Mouse (Mus musculus) embryonic facial prominence, embryonic 14.5 days (tissue): Measurements from ENCODE around the gene Nynrin. TPM values are rescaled to one million over a fixed set of nuclear protein-coding genes. Genes with fewer than 3 reads are reported as not detected.

ENCODE experiments used
- ATAC-seq: fragments of 200-750 bp; cut with Nextera tagmentation; 2 replicates; pipeline ENCODE4 v1.8.0; 2017; ENCODE audit warnings: low read depth, moderate number of reproducible peaks, moderate TSS enrichment
- DNase-seq: peaks from one replicate; pipeline ENCODE4 v3.0.0-alpha.2; 2015; ENCODE audit warnings: low spot score
- H3K27ac ChIP-seq: fragments of 300-500 bp; sonication (generic); replicated peaks from 2 replicates; pipeline ENCODE4 v1.5.1; 2014; ENCODE audit warnings: low read depth, mild to moderate bottlenecking, low read length, moderate library complexity
- H3K27me3 ChIP-seq: fragments of 300-500 bp; sonication (generic); replicated peaks from 2 replicates; pipeline ENCODE4 v1.6.1; 2014; ENCODE audit warnings: low read length; ENCODE audit not compliant: control insufficient read depth, insufficient read depth
- H3K36me3 ChIP-seq: fragments of 300-500 bp; sonication (generic); 2 replicates; pipeline ENCODE4 v1.6.1; 2014; ENCODE audit warnings: low read length, mixed read lengths; ENCODE audit not compliant: control insufficient read depth, insufficient read depth
- H3K4me1 ChIP-seq: fragments of 300-500 bp; sonication (generic); 2 replicates; pipeline ENCODE4 v1.6.1; 2014; ENCODE audit warnings: antibody characterized with exemption, low read length; ENCODE audit not compliant: control insufficient read depth, insufficient read depth
- H3K4me2 ChIP-seq: fragments of 300-500 bp; sonication (generic); 2 replicates; pipeline ENCODE4 v1.6.1; 2014; ENCODE audit warnings: low read depth, mild to moderate bottlenecking, low read length, moderate library complexity, mixed read lengths
- H3K4me3 ChIP-seq: fragments of 300-500 bp; sonication (generic); 2 replicates; pipeline ENCODE4 v1.5.1; 2014; ENCODE audit warnings: low read depth, mild to moderate bottlenecking, low read length
- H3K9ac ChIP-seq: fragments of 300-500 bp; sonication (generic); 2 replicates; pipeline ENCODE4 v1.6.1; 2014; ENCODE audit warnings: low read depth, mild to moderate bottlenecking, low read length, moderate library complexity, mixed read lengths
- H3K9me3 ChIP-seq: fragments of 300-500 bp; sonication (generic); 2 replicates; pipeline ENCODE4 v1.6.1; 2016; ENCODE audit warnings: low read length; ENCODE audit not compliant: control insufficient read depth
- WGBS: fragments of 180-500 bp; shearing (Covaris S2); extraction: QIAGEN DNeasy Blood & Tissue Kit; methylation state at CpG from one replicate; pipeline ENCODE4 v1.1.7; 2014; 5-methylcytosine and 5-hydroxymethylcytosine counted together
- polyA plus RNA-seq: library from polyadenylated mRNA; unstranded; fragments of >200 nt; fragmentation: Nextera tagmentation; extraction: Ambion mirVana; gene quantifications from 2 replicates; pipeline ENCODE4 v1.2.1, GENCODE M21; 2014

Gene Nynrin
- polyA plus RNA-seq: 15.6 and 19.5 TPM in 2 replicates

GRCm38 (mm10) chr14:55853621-55854285, at the start of gene Nynrin:
Nynrin (plus strand) TSS chr14:55854010.
- Histone ChIP-seq H3K36me3 (peaks cover 9% of the 10 kb centered on the region), H3K4me2 (peak within 1 kb of the TSS; percentile 84), H3K4me3 (peak within 1 kb of the TSS; percentile 80), H3K9ac (peak within 1 kb of the TSS; percentile 83), H3K4me1 (peaks cover 47% of the 10 kb centered on the region), H3K9me3 (no peaks in the 10 kb centered on the region), H3K27me3 (no peaks in the 10 kb centered on the region), H3K27ac (peak within 1 kb of the TSS; percentile 97)
- ATAC-seq (peak; percentile 91), DNase-seq (peak; percentile 96)
- WGBS: 2% methylated on average over 23 of the region's 33 CpGs

GRCm38 (mm10) chr14:55814885-55815284, 38.9 kb upstream of the Nynrin start:
- no peaks in the 10 kb centered on the region for H3K36me3 ChIP-seq
- H3K4me3 ChIP-seq: peak overlapping the region; percentile 40
- peak overlapping the region; percentile 59 for H3K9ac ChIP-seq
- 16% methylated on average over 16 of the region's 16 CpGs for WGBS
- H3K9me3 ChIP-seq: no peaks in the 10 kb centered on the region
- H3K4me1 ChIP-seq: no peaks in the 10 kb centered on the region
- peak; percentile 82 for ATAC-seq
- no peak overlapping the region for H3K27ac ChIP-seq
- peak; percentile 94 for DNase-seq
- H3K27me3 ChIP-seq: no peaks in the 10 kb centered on the region
- H3K4me2 ChIP-seq: peak overlapping the region; percentile 61

GRCm38 (mm10) chr14:55815310-55815751, 38.5 kb upstream of the Nynrin start:
- DNase-seq: peak; percentile 80
- H3K27ac ChIP-seq: no peak overlapping the region

GRCm38 (mm10) chr14:55819845-55820405, 33.9 kb upstream of the Nynrin start:
- no peak for DNase-seq
- Histone ChIP-seq H3K9me3 (no peaks in the 10 kb centered on the region), H3K4me2 (no peak overlapping the region), H3K27me3 (no peaks in the 10 kb centered on the region), H3K36me3 (no peaks in the 10 kb centered on the region), H3K4me3 (no peak overlapping the region), H3K27ac (no peak overlapping the region), H3K9ac (no peak overlapping the region), H3K4me1 (peaks cover 4% of the 10 kb centered on the region; the same call in 1 of the 2 replicates)
- 77% methylated on average over 7 of the region's 7 CpGs for WGBS
- ATAC-seq: no peak

More at GRCm38 (mm10) chr14:55815310-55815751, 38.5 kb upstream of the Nynrin start:
- ATAC-seq: peak; percentile 66
- Histone ChIP-seq H3K9me3 (no peaks in the 10 kb centered on the region), H3K4me3 (peak overlapping the region; percentile 40), H3K27me3 (no peaks in the 10 kb centered on the region), H3K4me1 (no peaks in the 10 kb centered on the region), H3K4me2 (peak overlapping the region; percentile 61), H3K9ac (peak overlapping the region; percentile 59), H3K36me3 (no peaks in the 10 kb centered on the region)
- 20% methylated on average over 17 of the region's 17 CpGs for WGBS

DNA sequence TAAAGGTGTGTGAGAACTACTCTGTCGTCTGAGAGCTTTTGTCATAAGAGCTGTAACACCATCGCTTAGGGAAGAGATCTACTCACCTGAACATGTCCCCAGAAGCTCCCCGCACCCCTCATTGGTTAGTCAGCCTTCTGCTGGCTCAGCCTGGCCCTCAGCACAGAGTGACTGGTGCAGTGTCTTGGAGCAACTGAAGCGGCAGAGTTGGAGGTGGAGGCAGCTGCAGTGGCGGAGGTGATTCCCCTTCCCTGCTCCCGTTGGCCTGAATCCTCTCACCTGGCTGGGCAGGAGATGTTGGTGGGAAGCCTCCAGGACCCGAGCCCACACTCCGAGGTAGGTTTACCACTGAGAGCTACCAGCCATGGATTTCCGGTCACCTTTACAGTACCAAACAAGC, 33.2 kb upstream of the Nynrin start:
- Histone ChIP-seq H3K4me1 (peaks cover 4% of the 10 kb centered on the region; the same call in 1 of the 2 replicates), H3K4me2 (no peak overlapping the region), H3K27ac (no peak overlapping the region), H3K27me3 (no peaks in the 10 kb centered on the region), H3K4me3 (no peak overlapping the region), H3K9ac (no peak overlapping the region), H3K9me3 (no peaks in the 10 kb centered on the region), H3K36me3 (no peaks in the 10 kb centered on the region)
- 89% methylated on average over 9 of the region's 9 CpGs for WGBS
- DNase-seq (no peak), ATAC-seq (no peak)

DNA sequence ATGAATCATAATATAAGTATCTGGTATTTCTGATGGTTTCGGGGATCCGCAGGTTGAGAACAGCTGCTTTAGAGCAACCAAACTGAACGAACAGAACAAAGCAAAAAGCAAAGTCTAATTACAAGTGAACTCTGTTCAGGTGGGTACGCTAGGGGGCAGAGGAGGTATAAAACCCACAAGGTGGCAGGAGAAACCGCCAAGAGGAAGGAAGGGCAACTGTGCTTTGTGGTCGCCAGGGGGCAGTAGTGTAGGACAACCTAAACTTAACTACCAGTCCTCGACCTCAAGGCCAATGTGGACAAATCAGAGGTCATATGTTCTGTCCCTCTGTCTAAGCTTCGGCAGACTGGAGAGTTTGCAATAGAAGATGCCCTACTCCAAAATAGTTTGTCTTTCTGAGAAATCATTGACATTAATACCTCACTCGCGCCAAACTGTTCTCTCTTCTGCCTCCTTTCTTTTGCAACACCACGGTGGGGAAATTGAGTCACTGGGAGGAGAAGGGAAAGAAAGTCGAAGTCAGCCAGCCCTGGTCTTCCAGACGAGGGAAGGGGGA, 31.3 kb upstream of the Nynrin start:
- Histone ChIP-seq H3K27ac (peak overlapping the region; percentile 98), H3K9me3 (no peaks in the 10 kb centered on the region), H3K27me3 (no peaks in the 10 kb centered on the region), H3K4me2 (peak overlapping the region; percentile 88), H3K4me1 (peaks cover 8% of the 10 kb centered on the region; the same call in 1 of the 2 replicates), H3K9ac (peak overlapping the region; percentile 69), H3K36me3 (peaks cover 14% of the 10 kb centered on the region), H3K4me3 (peak overlapping the region; percentile 60)
- DNase-seq (peak; percentile 92), ATAC-seq (peak; percentile 12; the same call in 1 of the 2 replicates)
- 4% methylated on average over 13 of the region's 13 CpGs for WGBS

DNA sequence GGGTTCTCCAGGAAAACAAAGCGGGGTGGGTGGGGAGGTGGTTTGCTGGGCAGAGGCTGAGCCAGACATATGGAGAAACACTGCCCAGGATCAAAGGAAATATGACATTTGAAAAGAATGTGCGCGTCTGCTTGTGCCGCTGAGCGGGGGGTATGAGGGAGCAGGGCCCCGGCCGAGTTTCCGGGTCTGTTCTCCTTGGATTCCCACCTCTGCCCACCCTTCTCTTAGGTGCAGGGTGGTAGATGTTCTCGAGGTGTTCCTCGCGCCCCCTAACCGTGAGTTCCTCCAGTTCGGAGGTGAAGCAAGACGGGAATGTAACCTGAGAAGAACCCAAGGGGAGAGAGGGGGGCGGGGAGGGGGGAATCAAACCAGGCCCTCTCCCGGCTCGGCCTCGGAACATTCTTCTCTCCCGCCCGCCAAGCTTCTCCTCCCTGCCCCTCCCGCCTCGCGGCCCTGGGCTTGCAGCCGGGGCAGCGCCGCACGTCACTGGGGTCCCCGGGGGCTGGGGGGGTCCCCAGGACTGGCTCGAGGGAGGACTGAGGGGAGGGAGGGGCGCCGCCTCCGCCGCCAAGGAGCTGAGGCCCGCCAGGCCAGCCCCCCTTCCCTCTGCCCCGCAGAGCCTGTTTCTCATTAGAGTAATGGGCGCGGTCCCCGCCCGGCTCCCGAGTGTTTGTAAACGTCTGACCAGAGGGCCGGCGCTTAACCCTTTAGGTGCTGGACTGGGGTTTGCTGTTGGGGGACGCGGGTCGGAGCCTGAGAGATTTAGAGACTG, 30.6 kb upstream of the Nynrin start, which contains the start of gene Nfatc4:
TSS of gene Nfatc4 (plus strand) at position 154 of the 772 bp plus-strand sequence.
- Histone ChIP-seq H3K4me3 (peak within 1 kb of the TSS; percentile 60), H3K4me2 (peak within 1 kb of the TSS; percentile 88), H3K27ac (peak within 1 kb of the TSS; percentile 98), H3K27me3 (no peaks in the 10 kb centered on the region), H3K9ac (peak within 1 kb of the TSS; percentile 69), H3K36me3 (peaks cover 20% of the 10 kb centered on the region), H3K9me3 (no peaks in the 10 kb centered on the region), H3K4me1 (peaks cover 8% of the 10 kb centered on the region; the same call in 1 of the 2 replicates)
- ATAC-seq (peak; percentile 90), DNase-seq (peak; percentile 98)
- under 1% methylated on average over 27 of the region's 46 CpGs for WGBS

GRCm38 (mm10) chr14:55824001-55824480, 29.8 kb upstream of the Nynrin start:
- Histone ChIP-seq H3K4me1 (peaks cover 16% of the 10 kb centered on the region), H3K9me3 (no peaks in the 10 kb centered on the region), H3K9ac (peak overlapping the region; percentile 69), H3K27ac (peak overlapping the region; percentile 98), H3K4me3 (peak overlapping the region; percentile 60), H3K36me3 (peaks cover 29% of the 10 kb centered on the region), H3K4me2 (peak overlapping the region; percentile 88), H3K27me3 (no peaks in the 10 kb centered on the region)
- DNase-seq (peak; percentile 76), ATAC-seq (no peak)
- WGBS: under 1% methylated on average over 10 of the region's 10 CpGs
